Mouse (Mus musculus): Measurements from ENCODE around the gene 4930452B06Rik. TPM values are rescaled to one million over a fixed set of nuclear protein-coding genes. Genes with fewer than 3 reads are reported as not detected.

4930452B06Rik gene
- polyA plus RNA-seq, 1 experiment from 2014 or later: 4.6 TPM

DNA sequence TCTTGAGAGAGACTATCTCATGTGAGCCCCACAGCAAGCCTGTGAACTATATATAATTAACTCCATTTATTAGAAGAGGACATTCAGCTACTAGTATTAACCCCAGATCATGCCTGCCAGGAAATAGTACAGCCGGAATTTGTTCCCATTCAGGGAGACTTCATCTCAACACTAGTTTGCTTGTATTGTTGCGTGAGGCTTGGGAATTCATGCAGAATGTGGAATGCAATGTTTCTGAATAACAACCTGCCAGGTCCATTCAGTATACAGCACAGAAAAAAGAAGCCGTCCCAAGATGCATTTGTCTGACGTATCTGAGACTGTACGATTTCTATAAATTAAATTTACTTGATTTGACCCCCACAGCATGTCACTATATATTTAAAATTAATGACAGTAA, 190.2 kb downstream of the 4930452B06Rik start:
- H3K9me3 ChIP-seq: no peaks in the 10 kb centered on the region
- no peaks in the 10 kb centered on the region for H3K36me3 ChIP-seq
- ATAC-seq (ENCODE audit: low FRiP score): no peak
- H3K27me3 ChIP-seq: no peaks in the 10 kb centered on the region
- H3K4me1 ChIP-seq (replicated peaks): peaks cover 6% of the 10 kb centered on the region
- no peak overlapping the region for H3K4me3 ChIP-seq
- 66% methylated on average over 5 of the region's 5 CpGs for WGBS
- H3K27ac ChIP-seq: no peak overlapping the region
- H3K4me2 ChIP-seq: no peak overlapping the region
- H3K9ac ChIP-seq: no peak overlapping the region

DNA sequence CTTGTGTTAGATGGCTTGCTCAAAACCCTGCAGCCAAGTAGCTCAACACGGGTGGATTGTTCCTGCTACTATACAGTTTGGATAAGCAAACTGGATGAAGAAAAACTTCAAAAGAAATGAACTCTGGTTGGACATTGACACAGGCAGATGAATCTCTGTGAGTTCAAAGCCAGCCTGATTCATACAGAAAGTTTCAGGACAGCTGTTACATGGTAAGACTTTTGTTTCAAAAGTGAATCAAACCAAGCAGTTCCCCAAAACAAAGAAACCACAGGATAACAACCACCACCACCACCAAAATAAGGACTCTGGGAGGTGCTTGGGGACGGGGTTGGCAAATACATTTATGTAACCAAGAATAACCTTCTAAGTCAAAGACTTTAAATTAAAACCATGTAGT, 193.2 kb downstream of the 4930452B06Rik start:
- ATAC-seq (ENCODE audit: low FRiP score): no peak
- H3K36me3 ChIP-seq: no peaks in the 10 kb centered on the region
- no peak overlapping the region for H3K4me3 ChIP-seq
- H3K27ac ChIP-seq: no peak overlapping the region
- no peak overlapping the region for H3K4me2 ChIP-seq
- WGBS: 89% methylated on average over 2 of the region's 2 CpGs
- H3K27me3 ChIP-seq: no peaks in the 10 kb centered on the region
- no peaks in the 10 kb centered on the region for H3K9me3 ChIP-seq
- H3K9ac ChIP-seq: no peak overlapping the region
- H3K4me1 ChIP-seq (replicated peaks): peaks cover 8% of the 10 kb centered on the region

DNA sequence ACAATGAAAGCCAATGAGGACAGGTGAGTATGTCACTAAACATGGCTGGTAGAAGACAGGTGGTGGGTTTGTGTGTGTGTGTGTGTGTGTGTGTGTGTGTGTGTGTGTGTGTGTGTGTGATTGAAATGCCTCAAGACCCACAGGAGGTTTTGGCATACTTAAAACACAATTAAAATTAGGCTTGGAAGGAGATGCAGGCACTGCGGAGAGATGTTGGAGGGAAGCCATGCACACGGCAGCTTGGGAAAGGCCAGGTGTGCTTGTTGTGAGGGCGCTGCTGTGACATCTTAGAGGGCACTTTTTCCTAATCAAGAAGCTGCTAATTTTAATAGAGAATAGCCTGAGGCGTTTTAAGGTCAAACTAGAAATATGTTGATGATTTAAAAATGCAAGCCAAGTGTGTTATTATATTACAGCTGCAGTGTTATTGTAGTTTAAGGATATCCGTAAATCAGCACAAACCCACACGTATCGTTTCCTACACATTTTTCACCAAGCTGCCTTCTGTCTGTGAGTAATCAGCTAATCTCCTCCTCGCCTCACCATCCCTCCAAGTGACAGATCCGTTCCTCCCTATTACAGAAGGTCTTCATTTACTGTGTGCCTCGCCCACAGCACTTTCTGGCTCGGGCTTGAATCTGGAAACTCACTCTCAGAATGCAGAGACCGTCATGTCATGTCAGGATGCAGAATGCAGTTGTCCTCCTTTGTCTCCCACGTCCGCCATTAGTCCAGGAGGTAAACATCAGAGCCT, 201.5 kb downstream of the 4930452B06Rik start:
- no peak overlapping the region for H3K9ac ChIP-seq
- ATAC-seq (ENCODE audit: low FRiP score): no peak
- H3K27ac ChIP-seq: no peak overlapping the region
- whole genome bisulfite sequencing: 65% methylated on average over 14 of the region's 14 CpGs
- no peaks in the 10 kb centered on the region for H3K27me3 ChIP-seq
- H3K4me3 ChIP-seq: no peak overlapping the region
- no peaks in the 10 kb centered on the region for H3K9me3 ChIP-seq
- no peak overlapping the region for H3K4me2 ChIP-seq
- no peaks in the 10 kb centered on the region for H3K36me3 ChIP-seq
- H3K4me1 ChIP-seq (replicated peaks): peaks cover 5% of the 10 kb centered on the region

DNA sequence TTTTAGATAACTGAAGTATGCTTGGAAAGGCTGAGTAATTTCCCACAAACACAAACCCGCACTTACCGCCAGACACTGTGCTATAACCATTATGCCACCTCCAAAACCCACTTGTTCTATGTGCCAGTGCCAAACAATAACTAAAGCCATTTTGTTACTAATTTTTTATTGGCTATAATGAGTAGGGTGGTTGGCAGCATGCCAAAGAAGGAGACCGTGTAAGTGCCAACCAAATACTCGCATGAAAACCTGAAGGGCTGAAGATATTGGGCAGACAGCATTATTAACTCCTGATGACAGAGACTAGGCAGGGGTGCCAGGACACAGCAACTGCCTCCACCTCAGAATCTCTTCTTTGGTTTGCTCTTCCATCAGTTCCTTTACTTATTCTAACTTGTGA, 203.1 kb downstream of the 4930452B06Rik start:
- peaks cover 3% of the 10 kb centered on the region for H3K4me1 ChIP-seq (replicated peaks)
- no peak overlapping the region for H3K4me2 ChIP-seq
- 70% methylated on average over 4 of the region's 4 CpGs for WGBS
- no peak overlapping the region for H3K9ac ChIP-seq
- H3K36me3 ChIP-seq: no peaks in the 10 kb centered on the region
- H3K9me3 ChIP-seq: no peaks in the 10 kb centered on the region
- no peak overlapping the region for H3K27ac ChIP-seq
- no peak for ATAC-seq (ENCODE audit: low FRiP score)
- no peaks in the 10 kb centered on the region for H3K27me3 ChIP-seq
- no peak overlapping the region for H3K4me3 ChIP-seq

DNA sequence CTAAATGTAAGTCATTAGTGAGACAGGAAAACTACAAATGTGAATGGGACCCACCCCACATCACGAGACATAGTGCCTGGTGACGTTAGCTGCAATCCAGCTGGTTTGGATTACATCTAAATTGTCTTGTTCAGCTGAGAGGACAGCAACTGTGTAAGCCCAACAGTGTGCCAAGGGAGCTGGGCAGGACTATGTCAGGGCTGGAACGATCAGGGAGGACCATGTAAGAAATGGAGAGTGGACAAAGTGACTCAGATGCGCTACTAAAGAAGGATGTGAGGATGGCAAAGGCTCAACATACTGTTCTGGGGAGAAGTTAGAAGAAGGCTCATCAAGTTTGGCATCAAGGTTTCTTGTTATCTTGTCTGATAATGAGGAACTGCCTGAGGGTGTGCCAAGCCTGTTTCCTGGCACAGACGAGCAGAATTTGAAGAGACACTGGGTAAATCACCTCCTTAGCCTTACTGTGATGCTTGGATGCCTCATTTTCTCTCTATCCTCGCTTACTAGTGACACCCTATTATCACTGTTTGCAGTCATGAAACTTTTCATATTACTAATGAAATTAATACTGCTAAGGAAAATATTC, 203.6 kb downstream of the 4930452B06Rik start:
- Histone ChIP-seq H3K9ac (no peak overlapping the region), H3K4me3 (no peak overlapping the region), H3K9me3 (no peaks in the 10 kb centered on the region), H3K27me3 (no peaks in the 10 kb centered on the region), H3K36me3 (no peaks in the 10 kb centered on the region), H3K4me1 (replicated peaks) (peaks cover 3% of the 10 kb centered on the region), H3K27ac (no peak overlapping the region), H3K4me2 (no peak overlapping the region)
- WGBS: 78% methylated on average over 6 of the region's 6 CpGs
- ATAC-seq (ENCODE audit: low FRiP score): no peak

DNA sequence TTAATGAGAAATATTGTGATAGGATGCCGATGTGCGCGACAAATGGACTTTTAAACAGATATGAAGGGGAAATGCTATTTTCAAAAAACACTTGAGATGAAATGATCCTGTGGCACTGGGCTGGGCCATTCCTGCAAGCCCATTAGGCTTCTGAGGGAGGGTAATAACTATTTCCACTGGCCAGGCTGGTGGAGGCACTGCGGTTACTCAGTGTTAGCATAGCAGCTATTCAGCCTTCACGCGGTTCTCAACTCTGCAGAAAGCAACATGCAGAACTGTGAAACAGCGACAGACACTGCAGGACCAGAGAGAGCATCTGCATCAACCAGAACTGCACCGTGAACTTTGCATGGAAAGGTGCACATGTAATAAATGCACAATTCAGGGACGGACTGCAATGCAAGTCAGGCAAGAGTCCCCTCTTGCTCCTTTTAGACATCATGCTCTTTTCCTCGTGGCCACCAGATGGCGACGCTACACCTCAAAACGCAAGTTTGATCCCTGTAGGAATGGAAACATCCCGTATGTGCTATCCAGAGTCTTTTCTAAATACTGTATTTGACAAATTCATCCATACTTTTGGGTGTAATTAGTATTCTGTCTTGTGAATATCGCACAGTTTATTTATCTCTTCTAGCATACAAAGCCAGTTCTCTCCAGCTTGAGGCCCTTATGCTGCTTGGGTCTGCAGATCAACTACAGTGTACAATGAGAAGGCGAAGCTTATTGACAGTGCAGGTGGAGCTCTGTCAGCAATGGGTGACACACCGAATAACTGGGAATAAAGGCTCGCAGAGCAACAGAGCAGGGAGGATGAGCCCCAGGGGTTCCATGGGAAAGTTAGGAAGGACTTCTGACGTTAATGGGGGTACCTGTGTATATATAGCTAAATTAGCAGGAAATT, 205.6 kb downstream of the 4930452B06Rik start:
- peak overlapping the region; percentile 23 for H3K4me2 ChIP-seq
- no peak overlapping the region for H3K27ac ChIP-seq
- H3K36me3 ChIP-seq: no peaks in the 10 kb centered on the region
- peak; percentile 87 for ATAC-seq (ENCODE audit: low FRiP score)
- 0 out of 2 replicates have a peak overlapping the region, but pooled peaks have one; percentile 46 for H3K9ac ChIP-seq
- no peaks in the 10 kb centered on the region for H3K9me3 ChIP-seq
- H3K4me3 ChIP-seq: no peak overlapping the region
- WGBS: 41% methylated on average over 19 of the region's 19 CpGs
- no peaks in the 10 kb centered on the region for H3K27me3 ChIP-seq
- H3K4me1 ChIP-seq (replicated peaks): peaks cover 3% of the 10 kb centered on the region

DNA sequence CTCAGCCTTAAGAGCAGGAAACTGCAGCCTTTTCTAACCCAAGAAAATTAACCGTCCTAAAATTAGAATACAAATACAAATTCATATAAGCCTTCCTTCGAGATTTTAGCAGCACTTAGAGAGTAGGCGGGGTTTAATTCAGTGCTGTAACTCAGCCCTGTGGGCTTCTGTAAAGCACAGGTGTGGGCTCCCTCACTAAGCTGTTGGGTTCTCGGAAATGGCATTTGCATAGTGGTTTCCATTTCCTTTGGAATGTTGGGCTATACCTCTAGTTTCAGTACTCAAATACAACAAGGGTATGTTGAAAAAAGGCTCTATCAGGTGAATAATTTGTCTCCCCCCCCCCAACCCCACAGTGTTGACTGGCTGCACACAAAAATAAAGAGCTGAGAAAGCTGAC, 206.3 kb downstream of the 4930452B06Rik start:
- Histone ChIP-seq H3K36me3 (no peaks in the 10 kb centered on the region), H3K27me3 (no peaks in the 10 kb centered on the region), H3K4me1 (replicated peaks) (peaks cover 1% of the 10 kb centered on the region), H3K4me3 (no peak overlapping the region), H3K27ac (no peak overlapping the region), H3K4me2 (no peak overlapping the region), H3K9ac (no peak overlapping the region), H3K9me3 (no peaks in the 10 kb centered on the region)
- ATAC-seq (ENCODE audit: low FRiP score): no peak
- 72% methylated on average over 4 of the region's 4 CpGs for WGBS

DNA sequence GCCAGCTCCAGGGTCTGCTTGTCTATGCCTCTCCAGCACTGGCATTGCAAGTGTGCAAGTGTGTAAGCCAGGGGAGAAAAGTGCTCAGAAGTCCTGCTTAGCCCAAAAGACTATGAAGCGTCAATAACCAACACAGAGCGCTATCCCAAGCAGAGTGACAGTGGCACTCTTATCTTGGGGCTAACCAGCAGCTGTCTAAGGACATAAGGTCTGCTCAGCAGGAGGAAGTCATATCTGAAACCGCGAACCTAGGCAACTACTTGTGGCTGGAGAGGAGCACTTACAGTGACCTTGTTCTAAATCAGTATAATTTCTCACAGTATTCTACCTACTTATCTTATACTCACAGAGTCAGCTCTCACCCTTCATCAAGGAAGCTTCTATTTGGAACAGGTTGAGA, 214.9 kb downstream of the 4930452B06Rik start:
- H3K9me3 ChIP-seq: no peaks in the 10 kb centered on the region
- no peak overlapping the region for H3K9ac ChIP-seq
- H3K27me3 ChIP-seq: no peaks in the 10 kb centered on the region
- H3K4me3 ChIP-seq: no peak overlapping the region
- H3K36me3 ChIP-seq: no peaks in the 10 kb centered on the region
- WGBS: 94% methylated on average over 4 of the region's 4 CpGs
- H3K4me2 ChIP-seq: no peak overlapping the region
- H3K4me1 ChIP-seq (replicated peaks): no peaks in the 10 kb centered on the region
- H3K27ac ChIP-seq: no peak overlapping the region
- ATAC-seq (ENCODE audit: low FRiP score): no peak

DNA sequence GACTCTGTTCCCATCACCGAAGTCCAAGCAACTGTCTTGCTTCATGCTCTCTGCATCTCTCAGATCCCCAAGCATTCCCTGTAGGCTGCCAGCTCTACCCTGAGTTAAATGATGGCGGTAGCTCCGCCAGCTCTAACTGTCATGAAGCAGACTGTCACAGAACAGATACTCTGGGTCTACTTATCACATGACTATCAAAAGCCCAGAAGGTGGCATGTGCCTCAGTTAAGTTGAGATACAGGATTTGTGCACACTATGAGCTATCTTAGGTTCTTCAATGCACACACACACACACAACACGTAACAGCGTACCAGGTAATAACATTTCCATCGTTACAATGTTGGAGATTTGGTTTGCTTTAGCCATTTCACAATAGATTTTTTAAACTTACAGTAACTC, 215.7 kb downstream of the 4930452B06Rik start:
- no peaks in the 10 kb centered on the region for H3K4me1 ChIP-seq (replicated peaks)
- H3K36me3 ChIP-seq: no peaks in the 10 kb centered on the region
- H3K9ac ChIP-seq: no peak overlapping the region
- H3K27ac ChIP-seq: no peak overlapping the region
- H3K9me3 ChIP-seq: no peaks in the 10 kb centered on the region
- H3K4me3 ChIP-seq: no peak overlapping the region
- no peaks in the 10 kb centered on the region for H3K27me3 ChIP-seq
- H3K4me2 ChIP-seq: no peak overlapping the region
- no peak for ATAC-seq (ENCODE audit: low FRiP score)
- 93% methylated on average over 6 of the region's 6 CpGs for WGBS

DNA sequence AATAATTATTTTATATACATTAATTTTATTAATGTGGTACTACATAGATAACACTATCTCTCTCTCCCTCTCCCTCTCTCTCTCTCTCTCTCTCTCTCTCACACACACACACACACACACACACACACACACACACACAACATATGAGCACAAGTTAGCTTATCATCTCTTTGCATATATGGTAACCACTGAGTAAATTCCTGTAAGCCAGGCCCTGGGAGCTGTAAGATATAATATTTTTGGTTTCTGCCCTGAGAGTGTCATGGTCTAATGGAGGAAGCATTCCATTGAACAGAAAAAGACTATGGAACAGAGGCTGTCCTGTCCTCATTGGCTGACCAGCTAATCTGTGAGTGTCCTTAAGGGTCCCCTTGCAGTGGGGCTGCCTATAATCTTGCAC, 216.7 kb downstream of the 4930452B06Rik start:
- Histone ChIP-seq H3K4me2 (no peak overlapping the region), H3K27ac (no peak overlapping the region), H3K4me1 (replicated peaks) (no peaks in the 10 kb centered on the region), H3K9me3 (no peaks in the 10 kb centered on the region), H3K9ac (no peak overlapping the region), H3K36me3 (no peaks in the 10 kb centered on the region), H3K27me3 (no peaks in the 10 kb centered on the region), H3K4me3 (no peak overlapping the region)
- ATAC-seq (ENCODE audit: low FRiP score): no peak

DNA sequence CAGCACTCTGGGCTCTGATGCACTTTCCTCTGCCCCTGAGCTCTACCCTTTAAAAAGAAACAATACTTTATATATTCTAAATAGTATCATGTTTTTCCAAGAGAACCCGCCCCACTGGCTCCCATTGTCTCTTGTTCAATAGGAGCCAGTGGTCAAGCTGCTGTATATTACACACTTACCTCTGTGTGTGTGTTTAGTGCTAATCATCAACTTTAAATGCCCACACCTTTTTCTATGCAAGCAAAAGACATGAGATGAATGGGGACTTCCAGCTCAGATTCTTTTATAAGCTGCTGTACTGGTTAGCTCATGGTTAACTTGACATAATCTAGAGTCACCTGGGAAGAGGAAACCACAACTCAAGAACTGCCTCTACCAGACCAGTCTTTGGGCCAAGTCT, 218.7 kb downstream of the 4930452B06Rik start:
- whole genome bisulfite sequencing: 94% methylated on average over 1 of the region's 1 CpGs
- Histone ChIP-seq H3K36me3 (no peaks in the 10 kb centered on the region), H3K27me3 (no peaks in the 10 kb centered on the region), H3K27ac (no peak overlapping the region), H3K4me2 (no peak overlapping the region), H3K4me1 (replicated peaks) (no peaks in the 10 kb centered on the region), H3K4me3 (no peak overlapping the region), H3K9ac (no peak overlapping the region), H3K9me3 (no peaks in the 10 kb centered on the region)
- ATAC-seq (ENCODE audit: low FRiP score): no peak

DNA sequence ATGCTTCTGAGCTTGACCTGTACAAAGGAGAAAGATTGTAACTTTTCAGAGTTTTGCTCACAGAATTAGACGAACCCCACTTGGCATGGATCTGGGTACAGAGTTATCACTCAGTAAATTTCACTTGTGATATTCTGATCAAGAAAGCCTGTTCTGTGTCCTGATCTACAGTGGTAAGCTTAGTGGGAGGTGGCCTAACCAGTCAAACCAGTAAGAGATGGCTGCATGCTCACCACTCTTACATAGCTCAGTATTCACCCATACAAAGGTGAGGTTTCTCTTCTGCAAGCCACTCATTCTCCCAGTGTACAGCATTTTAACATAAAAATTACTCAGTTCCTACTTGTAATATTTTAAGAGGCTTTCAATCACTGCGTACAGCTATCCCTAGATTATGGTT, 221.7 kb downstream of the 4930452B06Rik start:
- Histone ChIP-seq H3K9me3 (no peaks in the 10 kb centered on the region), H3K9ac (no peak overlapping the region), H3K4me3 (no peak overlapping the region), H3K36me3 (no peaks in the 10 kb centered on the region), H3K27me3 (no peaks in the 10 kb centered on the region), H3K4me2 (no peak overlapping the region), H3K27ac (no peak overlapping the region), H3K4me1 (replicated peaks) (no peaks in the 10 kb centered on the region)
- WGBS: 93% methylated on average over 2 of the region's 2 CpGs
- no peak for ATAC-seq (ENCODE audit: low FRiP score)
